Mouse (Mus musculus): ENCODE results near the gene Castor2. TPM values are rescaled to one million over a fixed set of nuclear protein-coding genes. Genes with fewer than 3 reads are reported as not detected.

The Castor2 gene
- polyA plus RNA-seq, 1 experiment from 2014 or later: 2.1 TPM

DNA sequence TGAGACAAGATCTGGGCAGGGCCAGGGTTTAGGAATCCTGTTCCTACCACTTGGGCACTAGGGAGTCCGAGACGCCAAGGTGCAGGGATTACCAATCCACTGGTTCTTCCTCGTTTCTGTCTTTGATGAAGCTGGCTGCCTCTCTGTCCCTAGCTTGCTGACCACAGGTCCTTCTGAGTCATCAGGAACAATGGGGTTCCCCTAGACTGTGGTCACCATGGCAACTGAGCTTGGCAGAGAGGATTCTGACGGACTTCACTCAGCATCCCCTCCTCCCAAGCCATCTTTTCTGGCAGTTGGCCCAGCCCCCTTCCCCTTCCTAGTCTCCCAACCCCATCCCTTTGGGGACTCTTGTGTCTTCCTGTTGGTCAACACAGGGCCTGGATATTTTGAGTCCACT is 32.1 kb downstream of the Castor2 start:
- no peaks in the 10 kb centered on the region for H3K4me1 ChIP-seq (replicated peaks; ENCODE audit: control insufficient read depth, insufficient read depth, low read length)

DNA sequence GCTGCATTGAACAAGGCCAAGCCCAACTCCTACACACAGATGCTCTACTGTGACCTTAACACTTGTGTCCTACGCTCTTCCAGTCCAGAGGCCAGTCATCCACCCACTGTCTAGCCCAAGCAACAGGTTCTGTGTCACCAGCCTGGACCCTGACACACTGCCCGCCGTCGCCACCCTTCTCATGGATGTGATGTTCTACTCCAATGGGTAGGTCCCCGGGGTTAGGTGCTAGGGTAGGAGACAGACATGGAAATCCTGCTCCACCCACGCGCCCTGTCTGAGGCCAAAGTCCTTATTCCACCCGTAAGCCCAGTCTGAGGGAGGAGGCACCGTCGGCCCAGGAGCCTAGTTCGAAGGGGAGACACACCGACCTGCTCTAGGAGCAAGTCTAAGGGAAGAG is 36.5 kb downstream of the Castor2 start:
- 92% methylated on average over 12 of the region's 12 CpGs for WGBS
- Histone ChIP-seq H3K9ac (ENCODE audit: low read depth, low read length) (no peak overlapping the region), H3K4me2 (no peak overlapping the region), H3K27me3 (replicated peaks; ENCODE audit: control insufficient read depth, insufficient read depth, low read length) (no peaks in the 10 kb centered on the region), H3K27ac (ENCODE audit: low read depth, low read length) (no peak overlapping the region), H3K4me3 (ENCODE audit: low read depth, low read length) (no peak overlapping the region), H3K36me3 (ENCODE audit: control insufficient read depth, insufficient read depth, low read length) (no peaks in the 10 kb centered on the region; the same call in 1 of the 2 replicates), H3K9me3 (ENCODE audit: control insufficient read depth, low read length) (no peaks in the 10 kb centered on the region), H3K4me1 (replicated peaks; ENCODE audit: control insufficient read depth, insufficient read depth, low read length) (no peaks in the 10 kb centered on the region)
- ATAC-seq (replicated peaks; ENCODE audit: low FRiP score): no peak
- no peak for DNase-seq (ENCODE audit: low spot score)

More for the DNA sequence above, 32.1 kb downstream of the Castor2 start:
- no peak for ATAC-seq (replicated peaks; ENCODE audit: low FRiP score)
- H3K36me3 ChIP-seq (ENCODE audit: control insufficient read depth, insufficient read depth, low read length): no peaks in the 10 kb centered on the region; the same call in 1 of the 2 replicates
- H3K4me3 ChIP-seq (ENCODE audit: low read depth, low read length): no peak overlapping the region
- H3K9me3 ChIP-seq (ENCODE audit: control insufficient read depth, low read length): no peaks in the 10 kb centered on the region
- H3K4me2 ChIP-seq: no peak overlapping the region
- H3K9ac ChIP-seq (ENCODE audit: low read depth, low read length): no peak overlapping the region
- WGBS: 46% methylated on average over 4 of the region's 4 CpGs
- DNase-seq (ENCODE audit: low spot score): no peak
- no peak overlapping the region for H3K27ac ChIP-seq (ENCODE audit: low read depth, low read length)
- no peaks in the 10 kb centered on the region for H3K27me3 ChIP-seq (replicated peaks; ENCODE audit: control insufficient read depth, insufficient read depth, low read length)

DNA sequence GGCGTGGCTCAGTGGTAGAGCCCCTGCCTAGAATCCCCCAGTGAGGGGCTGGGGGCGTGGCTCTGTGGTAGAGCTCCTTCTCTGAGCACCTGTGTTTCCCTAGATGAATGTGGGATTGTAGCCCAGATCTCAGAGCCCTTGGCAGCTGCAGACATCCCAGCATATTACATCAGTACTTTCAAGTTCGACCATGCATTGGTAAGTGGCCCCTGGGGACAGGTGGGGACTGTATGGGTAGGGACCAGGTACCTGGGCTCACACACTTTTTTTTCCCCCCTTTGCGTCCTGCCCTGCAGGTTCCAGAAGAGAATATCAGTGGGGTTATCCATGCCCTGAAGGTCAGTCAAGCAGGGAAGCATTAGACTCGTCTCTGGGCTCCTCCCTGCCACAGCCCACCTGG is 38.4 kb downstream of the Castor2 start:
- Histone ChIP-seq H3K27me3 (replicated peaks; ENCODE audit: control insufficient read depth, insufficient read depth, low read length) (no peaks in the 10 kb centered on the region), H3K9me3 (ENCODE audit: control insufficient read depth, low read length) (no peaks in the 10 kb centered on the region; the same call in 1 of the 2 replicates), H3K4me2 (no peak overlapping the region), H3K4me3 (ENCODE audit: low read depth, low read length) (no peak overlapping the region), H3K9ac (ENCODE audit: low read depth, low read length) (no peak overlapping the region), H3K4me1 (replicated peaks; ENCODE audit: control insufficient read depth, insufficient read depth, low read length) (no peaks in the 10 kb centered on the region), H3K27ac (ENCODE audit: low read depth, low read length) (no peak overlapping the region), H3K36me3 (ENCODE audit: control insufficient read depth, insufficient read depth, low read length) (no peaks in the 10 kb centered on the region; the same call in 1 of the 2 replicates)
- DNase-seq (ENCODE audit: low spot score) (no peak), ATAC-seq (replicated peaks; ENCODE audit: low FRiP score) (no peak)
- 84% methylated on average over 4 of the region's 5 CpGs for WGBS

GRCm38 (mm10) chr5:134139429-134139828 is 39.9 kb downstream of the Castor2 start:
- Histone ChIP-seq H3K9me3 (ENCODE audit: control insufficient read depth, low read length) (no peaks in the 10 kb centered on the region; the same call in 1 of the 2 replicates), H3K4me3 (ENCODE audit: low read depth, low read length) (no peak overlapping the region), H3K36me3 (ENCODE audit: control insufficient read depth, insufficient read depth, low read length) (no peaks in the 10 kb centered on the region; the same call in 1 of the 2 replicates), H3K9ac (ENCODE audit: low read depth, low read length) (no peak overlapping the region), H3K27me3 (replicated peaks; ENCODE audit: control insufficient read depth, insufficient read depth, low read length) (no peaks in the 10 kb centered on the region), H3K4me1 (replicated peaks; ENCODE audit: control insufficient read depth, insufficient read depth, low read length) (no peaks in the 10 kb centered on the region), H3K27ac (ENCODE audit: low read depth, low read length) (no peak overlapping the region), H3K4me2 (no peak overlapping the region)
- ATAC-seq (replicated peaks; ENCODE audit: low FRiP score) (no peak), DNase-seq (ENCODE audit: low spot score) (no peak)
- WGBS: 77% methylated on average over 6 of the region's 6 CpGs

GRCm38 (mm10) chr5:134141236-134141635 is 41.7 kb downstream of the Castor2 start:
- no peak overlapping the region for H3K9ac ChIP-seq (ENCODE audit: low read depth, low read length)
- no peaks in the 10 kb centered on the region; the same call in 1 of the 2 replicates for H3K36me3 ChIP-seq (ENCODE audit: control insufficient read depth, insufficient read depth, low read length)
- H3K4me1 ChIP-seq (replicated peaks; ENCODE audit: control insufficient read depth, insufficient read depth, low read length): no peaks in the 10 kb centered on the region
- H3K4me3 ChIP-seq (ENCODE audit: low read depth, low read length): no peak overlapping the region
- 72% methylated on average over 7 of the region's 7 CpGs for WGBS
- ATAC-seq (replicated peaks; ENCODE audit: low FRiP score) (no peak), DNase-seq (ENCODE audit: low spot score) (no peak)
- H3K27ac ChIP-seq (ENCODE audit: low read depth, low read length): no peak overlapping the region
- H3K4me2 ChIP-seq: no peak overlapping the region
- H3K9me3 ChIP-seq (ENCODE audit: control insufficient read depth, low read length): no peaks in the 10 kb centered on the region; the same call in 1 of the 2 replicates
- no peaks in the 10 kb centered on the region for H3K27me3 ChIP-seq (replicated peaks; ENCODE audit: control insufficient read depth, insufficient read depth, low read length)

DNA sequence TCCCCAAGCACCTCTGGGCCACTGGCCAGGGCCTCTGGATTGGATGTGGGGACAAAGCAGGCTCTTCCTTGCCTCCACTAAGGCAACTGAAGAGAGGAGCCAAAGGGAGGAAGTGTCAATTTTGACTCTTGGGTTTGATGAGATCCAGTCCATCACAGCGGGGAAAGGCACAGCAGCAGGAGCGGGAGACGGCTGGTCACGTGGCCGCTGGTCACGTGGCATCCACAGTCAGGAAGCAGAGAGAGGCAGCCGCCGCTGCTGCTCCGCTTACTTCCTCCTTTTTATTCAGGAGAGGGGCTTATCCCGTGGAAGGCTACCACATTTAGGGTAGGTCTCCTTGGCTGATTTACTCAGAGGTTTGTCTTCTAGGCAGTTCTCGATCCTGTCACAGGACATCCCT is 42.9 kb downstream of the Castor2 start:
- no peaks in the 10 kb centered on the region; the same call in 1 of the 2 replicates for H3K36me3 ChIP-seq (ENCODE audit: control insufficient read depth, insufficient read depth, low read length)
- H3K4me3 ChIP-seq (ENCODE audit: low read depth, low read length): no peak overlapping the region
- 55% methylated on average over 11 of the region's 11 CpGs for WGBS
- H3K27me3 ChIP-seq (replicated peaks; ENCODE audit: control insufficient read depth, insufficient read depth, low read length): no peaks in the 10 kb centered on the region
- DNase-seq (ENCODE audit: low spot score): no peak
- no peaks in the 10 kb centered on the region for H3K4me1 ChIP-seq (replicated peaks; ENCODE audit: control insufficient read depth, insufficient read depth, low read length)
- ATAC-seq (replicated peaks; ENCODE audit: low FRiP score): no peak
- peak overlapping the region; percentile 17 for H3K4me2 ChIP-seq
- no peaks in the 10 kb centered on the region; the same call in 1 of the 2 replicates for H3K9me3 ChIP-seq (ENCODE audit: control insufficient read depth, low read length)
- H3K9ac ChIP-seq (ENCODE audit: low read depth, low read length): no peak overlapping the region
- H3K27ac ChIP-seq (ENCODE audit: low read depth, low read length): no peak overlapping the region

- H3K9ac ChIP-seq (ENCODE audit: low read depth, low read length): no peak overlapping the region
- DNase-seq (ENCODE audit: low spot score): no peak
- H3K4me2 ChIP-seq: no peak overlapping the region
- no peak overlapping the region for H3K4me3 ChIP-seq (ENCODE audit: low read depth, low read length)
- no peaks in the 10 kb centered on the region for H3K27me3 ChIP-seq (replicated peaks; ENCODE audit: control insufficient read depth, insufficient read depth, low read length)
- H3K9me3 ChIP-seq (ENCODE audit: control insufficient read depth, low read length): no peaks in the 10 kb centered on the region; the same call in 1 of the 2 replicates
- no peak overlapping the region for H3K27ac ChIP-seq (ENCODE audit: low read depth, low read length)
- ATAC-seq (replicated peaks; ENCODE audit: low FRiP score): no peak
- H3K36me3 ChIP-seq (ENCODE audit: control insufficient read depth, insufficient read depth, low read length): peaks cover 19% of the 10 kb centered on the region
- WGBS: 88% methylated on average over 8 of the region's 8 CpGs
- H3K4me1 ChIP-seq (replicated peaks; ENCODE audit: control insufficient read depth, insufficient read depth, low read length): no peaks in the 10 kb centered on the region
These were observed 45.5 kb downstream of the Castor2 start for GRCm38 (mm10) chr5:134144986-134145385.

GRCm38 (mm10) chr5:134147194-134147753 is 47.8 kb downstream of the Castor2 start:
- 95% methylated on average over 10 of the region's 10 CpGs for WGBS
- no peak overlapping the region for H3K27ac ChIP-seq (ENCODE audit: low read depth, low read length)

DNA sequence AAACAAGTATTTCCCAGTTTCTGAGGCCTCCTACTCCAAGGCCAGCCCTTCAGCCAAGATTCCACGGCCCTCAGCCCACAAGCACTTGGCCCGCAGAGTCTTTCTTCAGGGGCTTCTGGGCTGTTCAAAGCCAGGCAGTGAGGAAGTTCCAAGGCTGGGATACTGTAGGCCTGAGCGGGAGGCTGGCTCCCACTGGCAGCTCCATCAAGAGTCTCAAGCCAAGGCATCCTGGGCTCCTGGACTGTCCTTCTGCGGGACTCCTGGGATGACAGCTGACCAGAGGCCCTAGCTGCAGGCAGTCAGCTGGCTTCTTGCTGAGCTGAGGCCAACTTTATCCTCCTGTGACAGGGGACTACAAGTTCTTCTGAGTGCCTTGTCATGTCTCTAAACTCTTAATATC is 48.6 kb downstream of the Castor2 start:
- Histone ChIP-seq H3K27me3 (replicated peaks; ENCODE audit: control insufficient read depth, insufficient read depth, low read length) (no peaks in the 10 kb centered on the region), H3K27ac (ENCODE audit: low read depth, low read length) (no peak overlapping the region), H3K9ac (ENCODE audit: low read depth, low read length) (no peak overlapping the region), H3K4me1 (replicated peaks; ENCODE audit: control insufficient read depth, insufficient read depth, low read length) (no peaks in the 10 kb centered on the region; the same call in 1 of the 2 replicates), H3K36me3 (ENCODE audit: control insufficient read depth, insufficient read depth, low read length) (peaks cover 34% of the 10 kb centered on the region), H3K4me3 (ENCODE audit: low read depth, low read length) (no peak overlapping the region), H3K4me2 (no peak overlapping the region), H3K9me3 (ENCODE audit: control insufficient read depth, low read length) (no peaks in the 10 kb centered on the region)
- ATAC-seq (replicated peaks; ENCODE audit: low FRiP score): no peak
- 88% methylated on average over 4 of the region's 4 CpGs for WGBS
- DNase-seq (ENCODE audit: low spot score): no peak

More at GRCm38 (mm10) chr5:134147194-134147753, 47.8 kb downstream of the Castor2 start:
- Histone ChIP-seq H3K27me3 (replicated peaks; ENCODE audit: control insufficient read depth, insufficient read depth, low read length) (no peaks in the 10 kb centered on the region), H3K9ac (ENCODE audit: low read depth, low read length) (no peak overlapping the region), H3K4me3 (ENCODE audit: low read depth, low read length) (no peak overlapping the region), H3K9me3 (ENCODE audit: control insufficient read depth, low read length) (no peaks in the 10 kb centered on the region; the same call in 1 of the 2 replicates), H3K4me1 (replicated peaks; ENCODE audit: control insufficient read depth, insufficient read depth, low read length) (no peaks in the 10 kb centered on the region; the same call in 1 of the 2 replicates), H3K36me3 (ENCODE audit: control insufficient read depth, insufficient read depth, low read length) (peaks cover 31% of the 10 kb centered on the region), H3K4me2 (no peak overlapping the region)
- DNase-seq (ENCODE audit: low spot score) (no peak), ATAC-seq (replicated peaks; ENCODE audit: low FRiP score) (no peak)

All from liver, embryonic 11.5 days (tissue).